Mouse (Mus musculus) embryo, embryonic 10.5 days (tissue): ENCODE results near the gene Mthfd1l.
A peak's percentile ranks its signal among the peaks of the same experiment; 100 is the strongest.

Experiments used
- DNase-seq: peaks from one replicate; pipeline ENCODE4 v3.0.0-alpha.2; 2015; ENCODE audit warnings: low spot score

Gene Mthfd1l

GRCm38 (mm10) chr10:3972981-3973588, at the start of gene Mthfd1l:
TSS of gene Mthfd1l (plus strand) at chr10:3973118.
- peak; percentile 91 for DNase-seq

- DNase-seq: no peak
Observed at GRCm38 (mm10) chr10:3928008-3928545, 44.8 kb upstream of the Mthfd1l start.

- DNase-seq: no peak
Observed at GRCm38 (mm10) chr10:3931831-3932230, 41.1 kb upstream of the Mthfd1l start.

GRCm38 (mm10) chr10:3933311-3933940, 39.5 kb upstream of the Mthfd1l start:
- DNase-seq: peak; percentile 12

GRCm38 (mm10) chr10:3936864-3937263, 36.1 kb upstream of the Mthfd1l start:
- DNase-seq: no peak

- no peak for DNase-seq
Observed at GRCm38 (mm10) chr10:3939895-3940595, 32.9 kb upstream of the Mthfd1l start.

GRCm38 (mm10) chr10:3940596-3940975, 32.3 kb upstream of the Mthfd1l start:
- no peak for DNase-seq

- peak; percentile 52 for DNase-seq
Observed at GRCm38 (mm10) chr10:3941054-3941757, 31.7 kb upstream of the Mthfd1l start.

- DNase-seq: no peak
Observed at GRCm38 (mm10) chr10:3942289-3942688, 30.6 kb upstream of the Mthfd1l start.

GRCm38 (mm10) chr10:3943492-3944395, 29.2 kb upstream of the Mthfd1l start:
- DNase-seq: peak; percentile 90

GRCm38 (mm10) chr10:3946871-3947270, 26.0 kb upstream of the Mthfd1l start:
- no peak for DNase-seq

- DNase-seq: no peak
Observed at GRCm38 (mm10) chr10:3947346-3947745, 25.6 kb upstream of the Mthfd1l start.

GRCm38 (mm10) chr10:3949306-3949705, 23.6 kb upstream of the Mthfd1l start:
- DNase-seq: no peak

- no peak for DNase-seq
Observed at GRCm38 (mm10) chr10:3956471-3956870, 16.4 kb upstream of the Mthfd1l start.

GRCm38 (mm10) chr10:3958591-3958990, 14.3 kb upstream of the Mthfd1l start:
- no peak for DNase-seq

- DNase-seq: peak; percentile 63
Observed at GRCm38 (mm10) chr10:3969026-3969425, 3.9 kb upstream of the Mthfd1l start.

- DNase-seq: no peak
Observed at GRCm38 (mm10) chr10:3972237-3972636, 681 bp upstream of the Mthfd1l start.

- peak; percentile 89 for DNase-seq
Observed at GRCm38 (mm10) chr10:3973589-3974070, 712 bp downstream of the Mthfd1l start.

GRCm38 (mm10) chr10:3974380-3974779, 1.5 kb downstream of the Mthfd1l start:
- DNase-seq: peak; percentile 2

- DNase-seq: no peak
Observed at GRCm38 (mm10) chr10:3975898-3976622, 3.1 kb downstream of the Mthfd1l start.
